Mouse (Mus musculus) thymus, postnatal 25 days (tissue): ENCODE measurements around the gene Zfp39.
"Not testable (repeated sequence)": the region's sequence is repeated elsewhere in the genome, so short reads cannot be mapped to it uniquely, and the experiment has no call there.

ENCODE experiments used
- DNase-seq: peaks from one replicate; pipeline ENCODE4 v3.0.0; 2022

Gene Zfp39

GRCm38 (mm10) chr11:58918759-58919158 lies 14.7 kb upstream of the Zfp39 start:
- no peak for DNase-seq

DNA sequence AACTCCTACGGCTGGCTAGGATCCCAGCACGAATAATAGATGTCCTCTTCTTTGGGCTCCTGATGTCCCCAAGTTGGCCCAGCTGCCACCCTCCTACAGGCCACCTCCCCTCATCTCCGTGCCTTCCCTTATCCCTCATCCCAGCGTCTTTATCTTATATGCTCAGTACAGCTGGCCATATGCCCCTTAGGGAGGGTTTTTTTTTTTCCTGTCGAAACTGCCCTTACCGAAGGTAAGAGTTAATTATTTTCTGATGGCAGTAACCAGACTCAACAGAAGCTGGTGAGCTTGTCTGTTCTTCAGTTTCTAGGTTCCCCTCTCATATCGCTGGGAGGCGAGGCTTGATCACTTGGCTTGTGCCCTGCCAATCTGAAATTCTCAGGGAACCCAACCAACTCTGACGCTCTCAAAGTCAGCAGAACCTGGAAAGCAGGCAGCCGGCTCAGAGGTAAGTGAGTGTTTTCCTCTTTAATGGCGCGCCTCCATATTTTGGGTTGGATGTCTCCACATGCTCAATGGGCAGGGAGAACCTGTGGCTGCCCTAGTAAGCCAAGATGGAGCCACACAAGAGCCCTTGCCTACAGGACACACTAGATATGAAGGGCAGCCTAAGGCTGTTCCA lies 13.8 kb upstream of the Zfp39 start, which contains the start of gene Btnl10:
TSS of gene Btnl10 (plus strand) at position 164 of the 622 bp plus-strand sequence.
- DNase-seq, result no peak

GRCm38 (mm10) chr11:58916879-58917744 lies 13.1 kb upstream of the Zfp39 start:
- DNase-seq, result peak; percentile 84

- DNase-seq, result peak; percentile 39
These were observed 10.5 kb upstream of the Zfp39 start for GRCm38 (mm10) chr11:58914461-58915028.

DNA sequence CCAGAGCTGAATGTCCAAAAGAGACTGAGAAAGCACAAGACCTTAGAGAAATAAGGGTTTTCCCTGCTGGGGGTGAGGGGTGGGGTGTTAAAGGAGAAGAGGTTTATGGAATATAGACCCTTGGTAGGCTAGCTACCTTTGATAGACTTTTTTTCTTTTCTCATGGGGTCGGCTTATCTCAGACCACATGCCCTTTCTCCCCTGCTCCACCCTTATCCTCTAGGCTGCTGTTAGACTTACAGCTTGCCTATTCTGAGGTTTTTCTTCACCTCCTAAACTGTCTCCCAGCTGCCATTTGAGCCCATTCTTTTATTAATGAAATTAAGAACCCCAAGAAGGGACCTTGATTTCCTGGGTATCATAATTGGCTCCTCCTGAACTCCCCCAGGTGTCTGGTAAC lies 9.8 kb upstream of the Zfp39 start:
- no peak for DNase-seq

DNA sequence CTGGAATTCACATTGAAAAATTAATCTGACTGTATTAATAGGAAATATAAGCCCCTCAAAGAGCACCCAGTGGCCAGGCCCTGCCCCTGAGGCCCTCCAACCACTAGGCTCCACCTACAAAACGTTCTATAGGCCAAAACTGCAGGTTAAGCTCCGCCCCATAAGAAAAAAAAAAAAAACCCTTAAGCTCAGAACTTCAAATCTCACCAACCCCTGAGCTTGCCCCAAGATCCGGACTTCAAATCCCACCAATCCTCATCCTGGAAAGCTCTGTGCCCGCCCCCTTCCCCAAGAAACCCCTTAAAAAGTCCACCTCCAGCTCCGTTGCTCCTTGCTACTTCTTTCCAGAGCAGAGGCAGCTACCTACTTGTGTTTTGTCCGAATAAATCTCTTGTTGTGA lies 813 bp upstream of the Zfp39 start:
- DNase-seq, result no peak

- DNase-seq, result no peak
These were observed 339 bp upstream of the Zfp39 start for GRCm38 (mm10) chr11:58904410-58904718.

- no peak for DNase-seq
These were observed 2.9 kb downstream of the Zfp39 start for GRCm38 (mm10) chr11:58901080-58901479.

GRCm38 (mm10) chr11:58897485-58897884 lies 6.5 kb downstream of the Zfp39 start:
- no peak for DNase-seq

- DNase-seq, result peak; percentile 58
These were observed 9.6 kb downstream of the Zfp39 start for GRCm38 (mm10) chr11:58894456-58894855.

DNA sequence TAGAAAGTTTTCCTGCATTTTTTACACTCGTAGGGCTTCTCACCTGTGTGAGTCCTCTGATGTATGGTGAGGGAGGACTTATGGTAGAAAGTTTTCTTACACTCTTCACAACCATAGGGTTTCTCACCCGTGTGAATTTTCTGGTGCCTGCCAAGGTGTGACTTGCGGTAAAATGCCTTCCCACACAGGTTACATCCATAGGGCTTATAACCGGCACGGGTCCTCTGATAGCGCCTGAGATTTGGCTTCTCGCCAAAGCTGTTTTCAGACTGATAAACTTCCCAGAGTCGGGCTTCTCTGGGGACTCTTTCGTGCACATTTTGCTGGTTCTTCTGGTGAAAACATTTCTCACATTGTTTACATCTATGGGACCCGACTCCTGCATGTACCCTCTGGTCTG lies 13.5 kb downstream of the Zfp39 start:
- DNase-seq, result no peak

- peak; percentile 86 for DNase-seq
These were observed 20.3 kb downstream of the Zfp39 start for GRCm38 (mm10) chr11:58883756-58884155.

GRCm38 (mm10) chr11:58870961-58871360 lies 33.1 kb downstream of the Zfp39 start:
- no peak for DNase-seq

- DNase-seq, result no peak
These were observed 36.1 kb downstream of the Zfp39 start for GRCm38 (mm10) chr11:58867954-58868330.

DNA sequence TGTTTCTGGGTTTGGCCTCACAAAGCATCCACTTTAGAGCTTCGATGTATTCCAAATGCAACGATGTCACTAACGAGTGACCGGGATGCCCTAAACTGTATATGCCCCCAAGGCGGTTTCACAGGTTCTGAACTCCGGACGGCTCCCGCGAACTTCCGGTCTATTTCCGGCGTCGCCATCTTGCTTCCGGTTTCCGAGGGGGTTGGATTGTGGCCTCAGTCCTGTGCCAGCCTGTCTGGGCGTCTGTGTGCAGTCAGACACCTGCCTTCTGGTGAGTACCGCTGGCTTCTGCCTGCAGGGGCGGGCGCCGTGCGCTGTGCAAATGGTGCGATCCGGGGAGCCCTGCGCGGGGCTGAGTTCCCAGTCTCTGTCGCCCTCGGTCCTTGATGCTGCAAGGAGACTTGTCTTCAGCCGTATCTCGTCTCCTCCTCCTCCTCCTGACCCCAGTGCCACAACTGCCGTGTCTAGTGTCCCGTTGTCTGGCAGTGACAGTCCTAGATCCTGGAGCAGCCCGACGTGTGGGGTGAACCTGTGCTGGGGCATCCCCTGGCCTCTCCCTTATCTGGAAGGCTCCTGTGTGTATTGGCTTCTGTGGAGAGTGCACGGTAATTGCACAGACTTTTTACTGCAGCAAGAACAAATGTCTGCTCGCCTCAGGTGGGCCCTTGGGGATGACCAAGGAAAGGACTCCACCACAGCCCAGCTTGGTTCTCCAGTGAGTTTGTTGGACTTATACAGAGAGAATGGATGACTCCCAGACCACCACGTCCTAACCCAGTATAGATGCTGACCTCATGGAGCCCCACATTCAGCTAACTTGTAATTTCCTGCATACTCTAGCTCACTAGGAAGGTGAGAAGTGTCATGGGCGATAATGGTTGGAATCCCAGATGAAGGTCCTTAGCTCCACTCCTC lies 36.7 kb downstream of the Zfp39 start, which contains the start of gene 2810021J22Rik:
TSS of gene 2810021J22Rik (plus strand) at position 178 of the 915 bp plus-strand sequence.
- peak; percentile 91 for DNase-seq

- DNase-seq, result no peak
These were observed 43.3 kb downstream of the Zfp39 start for GRCm38 (mm10) chr11:58860744-58861143.

DNA sequence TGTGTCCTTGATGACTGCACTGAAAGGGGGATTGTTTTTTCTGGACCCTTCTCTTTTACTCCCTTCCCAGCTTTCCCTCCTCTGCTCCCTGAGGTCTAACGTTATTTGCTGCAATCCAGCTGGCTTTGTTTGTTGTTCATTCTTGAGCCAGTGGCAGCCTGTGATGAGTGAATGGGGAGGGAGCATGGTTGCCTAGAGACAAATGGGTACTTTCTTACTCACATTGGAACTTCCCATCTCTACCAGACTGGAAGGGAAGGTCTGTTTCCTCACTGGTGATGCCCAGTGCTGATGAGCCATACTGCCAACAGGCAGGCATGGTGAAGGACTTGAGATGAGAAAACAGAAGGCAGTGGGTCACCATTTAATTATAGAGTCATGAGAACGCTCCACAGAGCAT lies 54.3 kb downstream of the Zfp39 start:
- no peak for DNase-seq

DNA sequence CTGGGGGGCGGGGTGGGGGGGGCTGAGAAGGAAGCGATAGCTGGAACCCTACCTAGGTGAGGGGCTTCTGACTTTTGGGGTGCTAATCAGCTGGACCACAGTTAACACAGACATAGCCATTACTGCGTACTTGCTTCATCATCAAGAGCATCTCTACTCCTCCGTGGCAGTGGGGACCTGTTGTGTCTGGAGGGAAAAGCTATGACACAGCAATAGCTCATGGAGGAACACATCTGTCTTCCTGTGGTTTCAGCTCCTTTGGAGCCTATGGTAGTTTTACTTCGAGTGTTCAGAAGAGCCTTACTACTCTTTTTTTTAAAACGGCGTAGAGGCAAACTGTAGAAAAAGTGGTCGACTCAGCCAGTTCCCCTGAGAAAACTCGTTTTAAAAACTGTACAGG lies 56.4 kb downstream of the Zfp39 start:
- DNase-seq, result no peak

DNA sequence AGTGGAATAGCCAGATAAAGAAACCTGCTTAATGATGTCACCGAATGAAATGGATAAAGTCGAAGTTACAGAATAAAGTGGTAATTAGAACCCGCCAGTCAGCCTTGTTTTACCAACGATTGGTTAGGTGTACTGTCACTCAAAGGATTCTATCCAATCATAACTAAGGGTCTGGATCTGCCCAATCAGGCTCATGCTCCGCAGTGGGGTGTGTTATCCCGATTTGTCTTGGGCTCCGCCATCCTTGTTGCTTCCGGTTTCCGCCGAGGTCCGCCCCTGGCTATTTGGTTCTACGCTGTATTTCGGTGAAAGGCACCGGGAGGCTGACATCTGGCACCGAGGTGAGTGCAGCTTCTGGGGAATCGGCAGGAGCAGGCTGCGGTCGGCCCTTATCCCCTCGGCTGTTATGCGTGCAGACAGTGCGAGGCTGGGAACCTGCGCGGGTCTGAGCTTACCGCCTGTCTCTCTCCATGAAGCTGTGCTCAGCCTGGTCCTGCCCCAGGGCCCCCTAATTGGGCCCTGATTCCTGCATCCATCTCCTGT lies 57.0 kb downstream of the Zfp39 start, which contains the start of gene Gm12258:
TSS of gene Gm12258 (plus strand) at position 240 of the 543 bp plus-strand sequence.
- peak; percentile 84 for DNase-seq

DNA sequence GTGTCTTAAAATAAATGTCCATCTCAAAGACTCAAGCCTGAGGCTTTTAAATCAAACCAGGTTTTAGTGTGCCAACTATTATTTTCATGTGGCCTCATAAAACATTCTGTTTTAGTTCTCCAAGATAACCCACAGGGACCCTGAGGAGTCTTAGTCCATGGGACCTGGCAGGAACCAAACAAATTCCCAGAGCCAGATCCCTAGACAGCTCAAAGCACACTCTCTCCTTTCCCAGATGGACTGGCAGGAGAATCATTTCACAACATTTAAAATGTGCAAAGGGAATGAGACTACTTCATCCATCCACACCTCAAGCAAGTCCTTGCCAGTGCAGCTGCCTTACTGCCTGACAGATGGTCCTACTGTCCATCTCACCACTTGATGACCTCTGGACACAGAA lies 65.1 kb downstream of the Zfp39 start, which contains the start of gene Olfr311:
TSS of gene Olfr311 (plus strand) at position 301 of the 400 bp plus-strand sequence.
- not testable (repeated sequence) for DNase-seq
